Mouse (Mus musculus) left cerebral cortex, adult 9 months (tissue): Measurements from ENCODE around the gene Ndufb3.
"Not testable (repeated sequence)": the region's sequence is repeated elsewhere in the genome, so short reads cannot be mapped to it uniquely, and the experiment has no call there.

ENCODE experiments used
- DNase-seq, 2 experiments: peaks; one replicate each; pipeline ENCODE4 v3.0.0; 2022; ENCODE audit warnings: low spot score in 2 of 2

Gene Ndufb3

DNA sequence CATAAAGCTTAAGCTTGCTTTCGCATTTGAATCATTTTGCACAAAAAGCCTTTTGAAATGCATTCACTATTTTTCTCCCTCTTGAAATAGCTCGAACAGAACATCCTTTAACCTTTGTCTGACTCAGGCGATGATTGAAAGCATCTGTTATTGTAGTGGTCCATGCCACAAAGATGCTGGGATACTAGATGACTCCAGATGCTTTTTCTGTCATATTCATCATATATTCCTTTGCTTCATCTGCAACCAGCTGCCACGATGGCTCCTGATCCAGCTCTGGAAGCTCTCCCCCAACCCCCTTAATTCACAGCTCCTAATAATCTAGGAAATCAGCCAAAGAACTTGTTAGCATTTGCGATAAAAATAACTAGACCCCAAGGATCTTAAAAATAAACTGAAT is 30.9 kb downstream of the Ndufb3 start:
- DNase-seq = no peak

DNA sequence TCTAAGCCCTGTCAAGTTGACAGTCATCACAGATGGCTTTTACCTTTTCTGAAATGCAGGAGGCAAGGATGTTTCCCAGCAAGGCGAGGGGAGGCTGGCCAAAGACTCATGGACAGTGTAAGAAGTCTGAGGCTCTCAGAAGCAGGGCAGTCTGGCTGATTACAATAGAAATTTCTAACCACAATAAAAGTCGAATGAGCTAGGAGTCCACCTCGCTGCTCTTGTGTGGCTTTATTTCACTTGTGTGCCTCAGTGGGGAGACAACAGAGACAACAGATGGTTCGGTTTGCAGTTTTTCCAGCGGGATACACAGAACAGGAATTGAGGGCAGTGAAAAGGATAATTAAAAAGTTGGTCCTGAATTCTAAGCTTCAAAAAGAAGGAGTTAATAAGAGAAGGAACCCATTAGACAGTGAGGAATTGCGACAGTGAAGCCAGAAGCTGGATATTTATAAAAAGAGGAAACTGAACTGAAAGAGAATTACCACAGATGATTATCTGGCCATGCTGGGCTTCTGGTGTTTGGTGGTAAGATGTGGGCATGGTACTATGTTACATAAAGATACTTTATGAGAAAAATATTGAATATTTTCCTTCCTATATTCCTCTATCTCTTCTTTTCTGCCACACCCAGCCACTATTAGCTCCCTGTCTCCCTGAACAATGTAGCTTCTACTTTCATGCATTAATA is 31.9 kb downstream of the Ndufb3 start:
- DNase-seq = no peak

DNA sequence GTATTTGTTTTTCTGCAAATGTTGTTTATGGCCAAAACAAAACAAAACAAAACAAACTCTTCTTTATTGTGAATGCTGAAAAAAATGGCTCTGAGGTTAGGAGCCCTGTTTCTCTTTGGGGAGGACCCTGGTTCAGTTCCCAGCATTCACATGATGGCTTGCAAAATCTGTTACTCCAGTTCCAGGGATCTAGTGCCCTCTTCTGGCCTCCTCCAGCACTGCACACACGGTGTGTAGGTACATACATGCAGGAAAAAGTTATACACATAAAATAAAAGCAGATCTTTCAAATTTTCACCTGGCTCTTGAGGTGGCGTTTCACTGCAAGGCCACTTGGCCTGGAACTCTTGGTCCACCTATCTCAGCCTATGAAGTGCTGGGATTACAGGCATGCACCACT is 32.6 kb downstream of the Ndufb3 start:
- DNase-seq = no peak

DNA sequence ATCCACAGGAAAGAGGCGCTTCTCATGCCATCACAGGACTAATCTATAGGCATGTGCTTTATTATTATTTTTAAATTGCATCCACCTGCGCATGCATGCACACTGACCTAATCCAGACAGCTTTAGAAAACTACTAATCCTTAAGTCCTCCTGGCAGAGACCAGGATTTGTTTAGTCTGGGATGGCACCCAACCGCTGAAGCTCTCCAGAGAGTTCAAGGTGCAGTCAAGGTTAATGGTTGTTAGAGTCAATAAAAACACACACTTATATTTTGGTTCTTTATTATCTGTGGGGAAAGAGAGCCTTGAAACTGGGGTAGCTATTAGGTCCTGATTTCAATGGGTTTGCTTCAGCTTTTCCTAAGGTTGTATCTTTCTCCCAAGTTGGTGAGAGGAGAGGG is 35.1 kb downstream of the Ndufb3 start:
- DNase-seq = no peak

DNA sequence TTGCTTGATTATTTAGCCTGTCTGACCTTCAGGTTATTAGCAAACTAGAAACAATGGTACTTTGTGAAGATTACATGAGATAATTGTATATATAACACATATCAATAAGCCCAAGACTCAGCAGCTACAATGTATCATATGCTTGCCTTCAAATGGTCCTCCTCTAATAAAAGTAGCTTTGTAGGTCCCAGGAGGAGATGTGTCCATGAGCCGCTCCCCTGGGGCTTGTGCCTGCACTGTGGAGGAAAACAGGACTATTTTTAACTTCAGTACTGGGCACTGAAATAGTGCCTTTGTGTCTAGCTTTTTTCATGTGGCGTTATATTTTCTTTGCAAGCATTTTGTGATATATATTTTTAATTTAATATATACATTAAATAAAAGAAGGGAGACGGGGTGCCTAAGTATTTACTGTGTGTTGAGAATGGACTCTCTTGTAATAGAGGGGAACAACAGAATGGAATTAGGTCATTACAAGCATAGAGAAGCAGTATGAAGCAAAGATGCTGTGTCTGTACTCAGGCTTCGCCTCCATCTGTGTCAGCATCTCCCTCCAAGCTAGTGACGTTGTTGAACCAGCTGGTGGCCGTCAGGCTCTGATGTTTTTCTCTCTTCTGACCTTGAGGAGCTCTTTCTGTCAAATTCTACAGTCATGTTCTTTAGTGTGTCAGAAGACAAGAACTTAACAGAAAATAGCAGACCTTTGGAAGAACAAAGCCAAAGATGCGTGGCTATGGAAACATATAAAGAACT is 36.0 kb downstream of the Ndufb3 start:
- peak in 1 of 2 experiments; percentile 21 for DNase-seq

DNA sequence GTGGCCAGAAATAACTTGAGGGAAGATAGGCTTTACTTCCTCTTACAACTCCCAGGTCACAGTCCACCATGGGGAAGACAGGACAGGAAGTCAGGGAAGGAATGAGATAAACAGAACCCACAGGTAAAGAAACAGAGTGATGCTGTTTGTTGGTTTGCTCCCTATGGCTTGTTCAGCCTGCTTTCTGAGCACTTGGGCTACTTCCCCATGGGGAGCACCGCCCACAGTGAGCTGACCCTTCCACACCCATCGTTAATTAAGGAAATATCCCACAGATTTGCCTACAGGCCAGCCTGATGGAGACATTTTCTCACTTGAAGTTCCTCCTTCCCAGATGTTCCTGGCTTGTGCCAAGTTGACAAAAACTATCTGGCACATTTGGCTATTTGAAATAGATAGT is 42.7 kb downstream of the Ndufb3 start:
- not testable (repeated sequence) for DNase-seq
